Mouse (Mus musculus) embryonic facial prominence, embryonic 14.5 days (tissue): ENCODE data around the gene Col4a3bp. TPM values are rescaled to one million over a fixed set of nuclear protein-coding genes. Genes with fewer than 3 reads are reported as not detected.

Experiments
- ATAC-seq: fragments of 200-750 bp; cut with Nextera tagmentation; 2 replicates; pipeline ENCODE4 v1.8.0; 2017; ENCODE audit warnings: low read depth, moderate number of reproducible peaks, moderate TSS enrichment
- DNase-seq: peaks from one replicate; pipeline ENCODE4 v3.0.0-alpha.2; 2015; ENCODE audit warnings: low spot score
- H3K27ac ChIP-seq: fragments of 300-500 bp; sonication (generic); replicated peaks from 2 replicates; pipeline ENCODE4 v1.5.1; 2014; ENCODE audit warnings: low read depth, mild to moderate bottlenecking, low read length, moderate library complexity
- H3K27me3 ChIP-seq: fragments of 300-500 bp; sonication (generic); replicated peaks from 2 replicates; pipeline ENCODE4 v1.6.1; 2014; ENCODE audit warnings: low read length; ENCODE audit not compliant: control insufficient read depth, insufficient read depth
- H3K36me3 ChIP-seq: fragments of 300-500 bp; sonication (generic); 2 replicates; pipeline ENCODE4 v1.6.1; 2014; ENCODE audit warnings: low read length, mixed read lengths; ENCODE audit not compliant: control insufficient read depth, insufficient read depth
- H3K4me1 ChIP-seq: fragments of 300-500 bp; sonication (generic); 2 replicates; pipeline ENCODE4 v1.6.1; 2014; ENCODE audit warnings: antibody characterized with exemption, low read length; ENCODE audit not compliant: control insufficient read depth, insufficient read depth
- H3K4me2 ChIP-seq: fragments of 300-500 bp; sonication (generic); 2 replicates; pipeline ENCODE4 v1.6.1; 2014; ENCODE audit warnings: low read depth, mild to moderate bottlenecking, low read length, moderate library complexity, mixed read lengths
- H3K4me3 ChIP-seq: fragments of 300-500 bp; sonication (generic); 2 replicates; pipeline ENCODE4 v1.5.1; 2014; ENCODE audit warnings: low read depth, mild to moderate bottlenecking, low read length
- H3K9ac ChIP-seq: fragments of 300-500 bp; sonication (generic); 2 replicates; pipeline ENCODE4 v1.6.1; 2014; ENCODE audit warnings: low read depth, mild to moderate bottlenecking, low read length, moderate library complexity, mixed read lengths
- H3K9me3 ChIP-seq: fragments of 300-500 bp; sonication (generic); 2 replicates; pipeline ENCODE4 v1.6.1; 2016; ENCODE audit warnings: low read length; ENCODE audit not compliant: control insufficient read depth
- WGBS: fragments of 180-500 bp; shearing (Covaris S2); extraction: QIAGEN DNeasy Blood & Tissue Kit; methylation state at CpG from one replicate; pipeline ENCODE4 v1.1.7; 2014; 5-methylcytosine and 5-hydroxymethylcytosine counted together
- polyA plus RNA-seq: library from polyadenylated mRNA; unstranded; fragments of >200 nt; fragmentation: Nextera tagmentation; extraction: Ambion mirVana; gene quantifications from 2 replicates; pipeline ENCODE4 v1.2.1, GENCODE M21; 2014

The Col4a3bp gene
- polyA plus RNA-seq, 1 experiment from 2014 or later, result 10.2 TPM

GRCm38 (mm10) chr13:96670019-96670405 lies 127.6 kb downstream of the Col4a3bp start:
- whole genome bisulfite sequencing, result 3% methylated on average over 13 of the region's 13 CpGs
- DNase-seq, result no peak
- Histone ChIP-seq H3K4me2 (peak overlapping the region; percentile 65), H3K9me3 (no peaks in the 10 kb centered on the region), H3K27ac (peak overlapping the region; percentile 93), H3K9ac (peak overlapping the region; percentile 94), H3K27me3 (no peaks in the 10 kb centered on the region), H3K4me1 (peaks cover 23% of the 10 kb centered on the region), H3K4me3 (peak overlapping the region; percentile 99), H3K36me3 (peaks cover 17% of the 10 kb centered on the region)
- ATAC-seq, result no peak

GRCm38 (mm10) chr13:96670406-96671077 lies 128.1 kb downstream of the Col4a3bp start, which contains the start of gene Hmgcr:
Gene Hmgcr (minus strand): TSS chr13:96670936.
- Histone ChIP-seq H3K27me3 (no peaks in the 10 kb centered on the region), H3K9ac (peak within 1 kb of the TSS; percentile 94), H3K4me3 (peak within 1 kb of the TSS; percentile 99), H3K9me3 (no peaks in the 10 kb centered on the region), H3K4me2 (peak within 1 kb of the TSS; percentile 65), H3K36me3 (peaks cover 12% of the 10 kb centered on the region), H3K27ac (peak within 1 kb of the TSS; percentile 93), H3K4me1 (peaks cover 23% of the 10 kb centered on the region)
- ATAC-seq, result peak; percentile 100
- WGBS, result under 1% methylated on average over 42 of the region's 70 CpGs
- DNase-seq, result peak; percentile 99

DNA sequence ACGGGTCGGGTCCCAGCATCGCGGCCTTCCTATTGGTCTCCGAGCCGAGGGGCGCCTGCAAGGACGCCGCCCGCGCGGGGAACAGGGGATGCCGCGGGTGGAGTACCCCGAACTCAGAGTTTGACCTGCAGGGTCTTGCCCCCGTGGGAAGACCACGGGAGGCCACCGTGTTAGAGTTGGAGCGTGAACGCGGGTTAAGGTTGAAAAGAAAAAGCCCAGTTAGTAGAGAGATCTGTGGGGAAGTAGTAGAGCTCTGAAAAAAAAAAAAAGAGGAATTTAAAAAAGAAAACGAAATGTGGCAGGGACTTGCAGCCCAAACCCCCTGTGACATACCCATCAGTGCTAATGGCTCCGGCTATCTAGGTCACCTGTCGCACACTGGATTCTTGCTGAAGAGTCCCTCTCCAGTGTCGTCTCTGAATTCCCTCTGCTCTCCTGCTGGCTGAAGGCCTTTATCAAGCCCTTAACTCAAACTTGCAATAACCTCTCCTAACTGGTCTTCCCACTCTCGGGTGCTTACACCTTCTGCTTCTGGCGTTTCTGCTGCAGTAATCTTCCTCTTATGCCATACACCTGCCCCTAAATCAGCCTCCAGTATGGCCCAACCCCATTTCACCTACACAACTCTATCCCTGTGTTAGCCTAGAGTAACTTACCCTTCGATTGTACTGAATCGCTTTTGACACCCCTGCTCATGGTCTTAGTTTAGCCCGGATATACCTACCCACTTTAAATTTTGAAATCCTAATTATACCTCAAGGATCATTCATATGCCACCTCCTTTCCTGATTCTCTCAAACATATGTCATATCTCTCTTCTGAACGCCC lies 128.9 kb downstream of the Col4a3bp start:
- no peaks in the 10 kb centered on the region for H3K27me3 ChIP-seq
- no peak for DNase-seq
- peak overlapping the region; percentile 84 for H3K27ac ChIP-seq
- no peaks in the 10 kb centered on the region for H3K9me3 ChIP-seq
- H3K4me3 ChIP-seq, result peak overlapping the region; percentile 99
- WGBS, result 14% methylated on average over 31 of the region's 31 CpGs
- H3K9ac ChIP-seq, result peak overlapping the region; percentile 63
- H3K4me1 ChIP-seq, result peaks cover 23% of the 10 kb centered on the region
- no peak; the same call in 1 of the 2 replicates for ATAC-seq
- H3K36me3 ChIP-seq, result peaks cover 4% of the 10 kb centered on the region; the same call in 1 of the 2 replicates
- H3K4me2 ChIP-seq, result peak overlapping the region; percentile 65

DNA sequence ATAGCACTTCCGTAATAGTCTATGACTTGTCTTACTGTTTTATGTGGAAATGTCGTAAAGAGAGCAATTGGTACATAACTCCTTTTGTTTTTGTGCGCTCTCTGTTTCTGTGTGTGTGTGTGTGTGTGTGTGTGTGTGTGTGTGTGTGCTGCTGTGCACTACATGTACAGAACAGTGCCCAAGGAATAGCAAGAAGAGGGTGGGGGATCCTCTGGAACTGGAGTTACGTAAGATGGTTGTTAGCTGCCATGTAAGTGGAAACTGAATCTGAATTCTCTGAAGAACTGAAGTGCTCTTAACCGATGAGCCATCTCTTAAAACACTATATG lies 129.5 kb downstream of the Col4a3bp start:
- no peak overlapping the region for H3K27ac ChIP-seq
- ATAC-seq (no peak), DNase-seq (no peak)
- H3K4me1 ChIP-seq, result peaks cover 23% of the 10 kb centered on the region
- no peak overlapping the region for H3K9ac ChIP-seq
- 0 out of 2 replicates have a peak overlapping the region, but pooled peaks have one; percentile 99 for H3K4me3 ChIP-seq
- no peaks in the 10 kb centered on the region for H3K27me3 ChIP-seq
- no peaks in the 10 kb centered on the region for H3K9me3 ChIP-seq
- H3K4me2 ChIP-seq, result no peak overlapping the region
- WGBS, result 90% methylated on average over 5 of the region's 5 CpGs
- H3K36me3 ChIP-seq, result no peaks in the 10 kb centered on the region

DNA sequence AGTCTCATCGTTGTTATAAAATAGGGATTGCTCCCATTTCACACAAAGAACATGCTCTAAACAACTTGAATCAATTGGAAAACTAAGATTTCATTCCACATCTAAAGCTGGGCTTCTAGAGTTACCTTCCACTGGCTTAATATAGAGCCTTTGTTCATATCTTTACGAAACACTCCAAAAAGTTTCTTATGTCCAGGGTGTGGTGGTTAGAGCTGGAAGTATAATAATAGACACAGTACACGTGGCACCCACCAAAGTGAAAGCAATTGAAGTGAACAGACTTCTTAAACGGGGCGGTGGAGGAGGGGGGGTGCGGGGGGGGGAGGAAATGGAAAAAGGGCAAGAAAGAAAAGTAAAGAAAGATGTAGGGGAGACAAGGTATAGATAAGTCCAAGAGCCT lies 129.9 kb downstream of the Col4a3bp start:
- peaks cover 23% of the 10 kb centered on the region for H3K4me1 ChIP-seq
- no peak overlapping the region for H3K27ac ChIP-seq
- no peak overlapping the region for H3K4me2 ChIP-seq
- DNase-seq (no peak), ATAC-seq (no peak)
- H3K4me3 ChIP-seq, result no peak overlapping the region
- H3K9me3 ChIP-seq, result no peaks in the 10 kb centered on the region
- no peaks in the 10 kb centered on the region for H3K36me3 ChIP-seq
- WGBS, result 69% methylated on average over 6 of the region's 6 CpGs
- H3K27me3 ChIP-seq, result no peaks in the 10 kb centered on the region
- H3K9ac ChIP-seq, result no peak overlapping the region

DNA sequence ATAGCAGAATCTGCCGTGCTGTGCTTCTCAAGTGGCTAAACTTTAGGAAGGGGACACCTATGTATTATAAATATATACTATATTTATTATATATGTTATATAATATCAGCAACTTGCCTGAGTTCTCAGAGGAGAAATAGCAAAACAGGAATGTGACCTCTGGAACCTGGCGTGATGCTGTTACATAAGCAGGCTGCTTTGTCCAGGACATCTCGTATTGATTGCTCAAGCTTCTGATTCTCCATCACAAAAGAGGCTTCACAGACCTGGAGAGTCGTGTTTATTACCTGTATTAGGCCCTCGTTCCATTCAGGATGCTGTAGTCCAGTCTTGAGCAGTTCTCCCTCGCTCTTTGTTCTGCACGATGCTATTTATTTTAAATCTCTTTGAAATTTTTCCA lies 131.4 kb downstream of the Col4a3bp start:
- Histone ChIP-seq H3K4me2 (no peak overlapping the region), H3K27me3 (no peaks in the 10 kb centered on the region), H3K36me3 (no peaks in the 10 kb centered on the region), H3K9me3 (no peaks in the 10 kb centered on the region), H3K4me1 (peaks cover 15% of the 10 kb centered on the region), H3K27ac (no peak overlapping the region), H3K4me3 (no peak overlapping the region), H3K9ac (no peak overlapping the region)
- WGBS, result 82% methylated on average over 7 of the region's 7 CpGs
- DNase-seq, result no peak
- no peak for ATAC-seq

DNA sequence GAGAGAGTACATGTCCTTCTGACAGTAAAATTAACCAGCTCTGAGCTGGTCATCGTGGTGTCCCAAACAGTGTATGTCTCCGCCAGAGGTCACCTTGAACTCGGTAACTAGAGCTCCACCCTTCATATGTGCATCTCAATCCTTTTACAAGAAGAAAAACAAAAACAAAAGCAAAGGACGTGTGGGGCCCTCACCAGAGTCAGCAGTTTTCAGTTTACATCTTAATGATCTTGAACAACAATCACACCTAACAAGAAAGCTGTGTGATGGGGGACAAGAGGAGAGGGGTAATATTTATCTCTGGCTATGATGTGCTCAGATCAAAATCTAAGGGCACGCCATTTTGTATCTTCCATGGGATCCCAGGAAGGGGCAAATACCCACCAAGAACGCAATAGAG lies 133.3 kb downstream of the Col4a3bp start:
- Histone ChIP-seq H3K27ac (no peak overlapping the region), H3K27me3 (no peaks in the 10 kb centered on the region), H3K4me2 (no peak overlapping the region), H3K9ac (no peak overlapping the region), H3K4me1 (peaks cover 5% of the 10 kb centered on the region; the same call in 1 of the 2 replicates), H3K36me3 (no peaks in the 10 kb centered on the region), H3K4me3 (no peak overlapping the region), H3K9me3 (no peaks in the 10 kb centered on the region)
- 77% methylated on average over 6 of the region's 6 CpGs for WGBS
- DNase-seq, result no peak
- no peak for ATAC-seq

DNA sequence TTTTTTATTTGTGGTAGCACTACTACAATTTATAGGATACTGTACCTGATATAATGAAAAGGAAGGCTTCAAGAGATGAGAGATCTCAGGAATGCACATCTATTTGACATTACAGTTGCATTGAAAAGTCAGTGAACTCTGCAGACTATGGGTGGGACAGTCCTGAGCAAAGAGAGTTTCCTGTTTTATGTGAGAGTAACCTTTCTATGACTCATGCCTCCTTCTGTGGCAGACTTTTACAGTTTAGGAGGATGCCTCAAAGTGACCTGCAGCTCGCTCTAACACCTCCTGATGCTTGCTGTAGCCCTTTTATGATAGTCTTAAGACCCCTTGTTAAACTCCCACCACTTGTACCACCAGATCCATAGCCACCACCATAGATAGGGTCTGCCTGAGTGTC lies 134.7 kb downstream of the Col4a3bp start:
- Histone ChIP-seq H3K36me3 (no peaks in the 10 kb centered on the region), H3K4me1 (no peaks in the 10 kb centered on the region), H3K9me3 (no peaks in the 10 kb centered on the region), H3K4me2 (no peak overlapping the region), H3K4me3 (no peak overlapping the region), H3K27me3 (no peaks in the 10 kb centered on the region), H3K9ac (no peak overlapping the region), H3K27ac (no peak overlapping the region)
- ATAC-seq (no peak), DNase-seq (no peak)
- 90% methylated on average over 1 of the region's 1 CpGs for WGBS
